Mouse (Mus musculus): ENCODE data around the gene Hace1. TPM values are rescaled to one million over a fixed set of nuclear protein-coding genes. Genes with fewer than 3 reads are reported as not detected.
A peak's percentile ranks its signal among the peaks of the same experiment; 100 is the strongest.
"Not testable (repeated sequence)": the region's sequence is repeated elsewhere in the genome, so short reads cannot be mapped to it uniquely, and the experiment has no call there.

Gene Hace1
- total RNA-seq (2012; rRNA removed) = 14.5 and 16.9 TPM in 2 replicates

- in situ Hi-C loops (cut with MboI; ENCODE audit: low sequenced_read_pairs in 2 of 2, unreplicated experiment in 2 of 2) = no loop called here
- TF ChIP-seq ZC3H11A (IDR thresholded peaks at IDR 0.05; ENCODE audit: borderline replicate concordance, low read depth, low read length) = no peak
- no peak for TF ChIP-seq MAFK (IDR thresholded peaks at IDR 0.05; ENCODE audit: insufficient read depth, low read depth, low read length)
- TF ChIP-seq CHD2 (IDR thresholded peaks at IDR 0.05; ENCODE audit: low read depth, low read length) = no peak
- peak; percentile 90 for TF ChIP-seq HCFC1 (IDR thresholded peaks at IDR 0.05; ENCODE audit: borderline replicate concordance, insufficient read depth, low read length)
- no peak for TF ChIP-seq ZNF384 (IDR thresholded peaks at IDR 0.05; ENCODE audit: low read depth, low read length)
- H3K27ac ChIP-seq (ENCODE audit: insufficient read depth, low read depth, low read length, poor library complexity, severe bottlenecking) = peak within 1 kb of the TSS; percentile 64
- 0 out of 4 replicates have a peak, but pooled peaks cover 0 to 1% of the 10 kb centered on the region in 2 experiments for H3K4me1 ChIP-seq (ENCODE audit: control insufficient read depth in 2 of 2, insufficient read depth in 2 of 2, low read length in 2 of 2, poor library complexity in 1 of 2)
- no peaks in the 10 kb centered on the region for H3K36me3 ChIP-seq (ENCODE audit: control insufficient read depth, insufficient read depth, low read length, poor library complexity, severe bottlenecking)
- peak within 1 kb of the TSS; percentile 78 to 84 for H3K4me3 ChIP-seq (ENCODE audit: insufficient read depth in 1 of 2, low read depth in 1 of 2, low read length in 2 of 2, poor library complexity in 1 of 2, severe bottlenecking in 1 of 2)
- DNase-seq (ENCODE audit: low read depth, low spot score) = peak; percentile 71
- H3K9ac ChIP-seq (ENCODE audit: insufficient read depth, low read depth, low read length, poor library complexity, severe bottlenecking) = peak within 1 kb of the TSS; percentile 84
- H3K9me3 ChIP-seq (ENCODE audit: control insufficient read depth, insufficient read depth, low read depth, low read length) = no peaks in the 10 kb centered on the region
Measured at GRCm38 (mm10) chr10:45577731-45578297, at the start of gene Hace1. TSS of gene Hace1 (plus strand) at chr10:45577829.

- Histone ChIP-seq H3K9ac (ENCODE audit: insufficient read depth, low read depth, low read length, poor library complexity, severe bottlenecking) (0 out of 2 replicates have a peak overlapping the region, but pooled peaks have one; percentile 24), H3K4me3 (ENCODE audit: insufficient read depth in 1 of 2, low read depth in 1 of 2, low read length in 2 of 2, poor library complexity in 1 of 2, severe bottlenecking in 1 of 2) (peak overlapping the region; percentile 17 to 31; a peak in 3 of 4 replicates)
- H3K27ac ChIP-seq (ENCODE audit: insufficient read depth, low read depth, low read length, poor library complexity, severe bottlenecking); in situ Hi-C loops (cut with MboI; ENCODE audit: low sequenced_read_pairs in 2 of 2, unreplicated experiment in 2 of 2); DNase-seq (ENCODE audit: low read depth, low spot score); H3K4me1 ChIP-seq (ENCODE audit: control insufficient read depth in 2 of 2, insufficient read depth in 2 of 2, low read length in 2 of 2, poor library complexity in 1 of 2); H3K9me3 ChIP-seq (ENCODE audit: control insufficient read depth, insufficient read depth, low read depth, low read length); H3K36me3 ChIP-seq (ENCODE audit: control insufficient read depth, insufficient read depth, low read length, poor library complexity, severe bottlenecking): not testable (repeated sequence)
- TF ChIP-seq MAFK (IDR thresholded peaks at IDR 0.05; ENCODE audit: insufficient read depth, low read depth, low read length) = peak; percentile 87
Measured at GRCm38 (mm10) chr10:45537334-45537733, 40.3 kb upstream of the Hace1 start.

GRCm38 (mm10) chr10:45542726-45543125 is 34.9 kb upstream of the Hace1 start:
- Histone ChIP-seq H3K27ac (ENCODE audit: insufficient read depth, low read depth, low read length, poor library complexity, severe bottlenecking) (no peak overlapping the region), H3K4me1 (ENCODE audit: control insufficient read depth in 2 of 2, insufficient read depth in 2 of 2, low read length in 2 of 2, poor library complexity in 1 of 2) (no peaks in the 10 kb centered on the region), H3K9ac (ENCODE audit: insufficient read depth, low read depth, low read length, poor library complexity, severe bottlenecking) (no peak overlapping the region), H3K4me3 (ENCODE audit: insufficient read depth in 1 of 2, low read depth in 1 of 2, low read length in 2 of 2, poor library complexity in 1 of 2, severe bottlenecking in 1 of 2) (no peak overlapping the region), H3K9me3 (ENCODE audit: control insufficient read depth, insufficient read depth, low read depth, low read length) (no peaks in the 10 kb centered on the region), H3K36me3 (ENCODE audit: control insufficient read depth, insufficient read depth, low read length, poor library complexity, severe bottlenecking) (no peaks in the 10 kb centered on the region)
- no peak for DNase-seq (ENCODE audit: low read depth, low spot score)
- TF ChIP-seq MAFK (IDR thresholded peaks at IDR 0.05; ENCODE audit: insufficient read depth, low read depth, low read length) = no peak
- no peak for TF ChIP-seq CHD2 (IDR thresholded peaks at IDR 0.05; ENCODE audit: low read depth, low read length)
- TF ChIP-seq HCFC1 (IDR thresholded peaks at IDR 0.05; ENCODE audit: borderline replicate concordance, insufficient read depth, low read length) = no peak
- TF ChIP-seq ZNF384 (IDR thresholded peaks at IDR 0.05; ENCODE audit: low read depth, low read length) = no peak
- TF ChIP-seq ZC3H11A (IDR thresholded peaks at IDR 0.05; ENCODE audit: borderline replicate concordance, low read depth, low read length) = no peak
- in situ Hi-C loops (cut with MboI; ENCODE audit: low sequenced_read_pairs in 2 of 2, unreplicated experiment in 2 of 2) = no loop called here

- Histone ChIP-seq H3K36me3 (ENCODE audit: control insufficient read depth, insufficient read depth, low read length, poor library complexity, severe bottlenecking) (no peaks in the 10 kb centered on the region), H3K9me3 (ENCODE audit: control insufficient read depth, insufficient read depth, low read depth, low read length) (0 out of 2 replicates have a peak, but pooled peaks cover 2% of the 10 kb centered on the region), H3K27ac (ENCODE audit: insufficient read depth, low read depth, low read length, poor library complexity, severe bottlenecking) (no peak overlapping the region), H3K4me3 (ENCODE audit: insufficient read depth in 1 of 2, low read depth in 1 of 2, low read length in 2 of 2, poor library complexity in 1 of 2, severe bottlenecking in 1 of 2) (no peak overlapping the region), H3K9ac (ENCODE audit: insufficient read depth, low read depth, low read length, poor library complexity, severe bottlenecking) (no peak overlapping the region), H3K4me1 (ENCODE audit: control insufficient read depth in 2 of 2, insufficient read depth in 2 of 2, low read length in 2 of 2, poor library complexity in 1 of 2) (no peaks in the 10 kb centered on the region)
- in situ Hi-C loops (cut with MboI; ENCODE audit: low sequenced_read_pairs in 2 of 2, unreplicated experiment in 2 of 2) = no loop called here
- DNase-seq (ENCODE audit: low read depth, low spot score) = peak; percentile 62
- TF ChIP-seq MAFK (IDR thresholded peaks at IDR 0.05; ENCODE audit: insufficient read depth, low read depth, low read length) (0 out of 2 replicates have a peak, but pooled peaks have one; percentile 3), CHD2 (IDR thresholded peaks at IDR 0.05; ENCODE audit: low read depth, low read length) (no peak)
Measured at GRCm38 (mm10) chr10:45546799-45547198, 30.8 kb upstream of the Hace1 start.

GRCm38 (mm10) chr10:45578298-45578821 is 731 bp downstream of the Hace1 start:
- peak; percentile 31 for DNase-seq (ENCODE audit: low read depth, low spot score)
- H3K36me3 ChIP-seq (ENCODE audit: control insufficient read depth, insufficient read depth, low read length, poor library complexity, severe bottlenecking) = no peaks in the 10 kb centered on the region
- H3K9ac ChIP-seq (ENCODE audit: insufficient read depth, low read depth, low read length, poor library complexity, severe bottlenecking) = peak overlapping the region; percentile 63
- in situ Hi-C loops (cut with MboI; ENCODE audit: low sequenced_read_pairs in 2 of 2, unreplicated experiment in 2 of 2) = no loop called here
- H3K9me3 ChIP-seq (ENCODE audit: control insufficient read depth, insufficient read depth, low read depth, low read length) = no peaks in the 10 kb centered on the region
- H3K27ac ChIP-seq (ENCODE audit: insufficient read depth, low read depth, low read length, poor library complexity, severe bottlenecking) = no peak overlapping the region; the same call in 1 of the 2 replicates
- 0 out of 4 replicates have a peak, but pooled peaks cover 0 to 1% of the 10 kb centered on the region in 2 experiments for H3K4me1 ChIP-seq (ENCODE audit: control insufficient read depth in 2 of 2, insufficient read depth in 2 of 2, low read length in 2 of 2, poor library complexity in 1 of 2)
- no peak for TF ChIP-seq CHD2 (IDR thresholded peaks at IDR 0.05; ENCODE audit: low read depth, low read length)
- TF ChIP-seq HCFC1 (IDR thresholded peaks at IDR 0.05; ENCODE audit: borderline replicate concordance, insufficient read depth, low read length) = no peak
- peak overlapping the region; percentile 78 to 84 for H3K4me3 ChIP-seq (ENCODE audit: insufficient read depth in 1 of 2, low read depth in 1 of 2, low read length in 2 of 2, poor library complexity in 1 of 2, severe bottlenecking in 1 of 2)

All from ES-E14 (cell line).